Mouse (Mus musculus) limb, embryonic 13.5 days (tissue): ENCODE data around the gene Avil. TPM values are rescaled to one million over a fixed set of nuclear protein-coding genes. Genes with fewer than 3 reads are reported as not detected.
"Not testable (repeated sequence)": the region's sequence is repeated elsewhere in the genome, so short reads cannot be mapped to it uniquely, and the experiment has no call there.

Experiments used
- ATAC-seq: fragments of 200-750 bp; cut with Nextera tagmentation; 2 replicates; pipeline ENCODE4 v1.8.0; 2017; ENCODE audit warnings: low read depth, moderate number of reproducible peaks, moderate TSS enrichment; ENCODE audit not compliant: low FRiP score
- H3K27ac ChIP-seq: fragments of 300-500 bp; sonication (generic); 2 replicates; pipeline ENCODE4 v1.5.1; 2015; ENCODE audit warnings: inconsistent platforms, mild to moderate bottlenecking, moderate library complexity
- H3K27me3 ChIP-seq: fragments of 300-500 bp; sonication (generic); 2 replicates; pipeline ENCODE4 v1.6.1; 2015; ENCODE audit warnings: mild to moderate bottlenecking, inconsistent platforms
- H3K36me3 ChIP-seq: fragments of 300-500 bp; sonication (generic); 2 replicates; pipeline ENCODE4 v1.6.1; 2015; ENCODE audit warnings: inconsistent platforms, mild to moderate bottlenecking, moderate library complexity
- H3K4me1 ChIP-seq: fragments of 300-500 bp; sonication (generic); 2 replicates; pipeline ENCODE4 v1.6.1; 2015; ENCODE audit warnings: inconsistent platforms
- H3K4me2 ChIP-seq: fragments of 300-500 bp; sonication (generic); replicated peaks from 2 replicates; pipeline ENCODE4 v1.6.1; 2015; ENCODE audit warnings: inconsistent platforms, mild to moderate bottlenecking, moderate library complexity
- H3K4me3 ChIP-seq: fragments of 300-500 bp; sonication (generic); 2 replicates; pipeline ENCODE4 v1.5.1; 2015; ENCODE audit warnings: moderate library complexity, mild to moderate bottlenecking, inconsistent platforms
- H3K9ac ChIP-seq: fragments of 300-500 bp; sonication (generic); 2 replicates; pipeline ENCODE4 v1.6.1; 2015; ENCODE audit warnings: mild to moderate bottlenecking, inconsistent platforms
- H3K9me3 ChIP-seq: fragments of 300-500 bp; sonication (generic); 2 replicates; pipeline ENCODE4 v1.6.1; 2016; ENCODE audit warnings: inconsistent platforms
- WGBS: fragments of 180-500 bp; shearing (Covaris S2); methylation state at CpG from one replicate; pipeline ENCODE4 v1.1.7; 2015; 5-methylcytosine and 5-hydroxymethylcytosine counted together
- polyA plus RNA-seq: library from polyadenylated mRNA; unstranded; fragments of >200 nt; fragmentation: Nextera tagmentation; extraction: Ambion mirVana; gene quantifications from 2 replicates; pipeline ENCODE4 v1.2.1, GENCODE M21; 2015

Gene Avil
- polyA plus RNA-seq, 1 experiment from 2014 or later, result 0.56 TPM

DNA sequence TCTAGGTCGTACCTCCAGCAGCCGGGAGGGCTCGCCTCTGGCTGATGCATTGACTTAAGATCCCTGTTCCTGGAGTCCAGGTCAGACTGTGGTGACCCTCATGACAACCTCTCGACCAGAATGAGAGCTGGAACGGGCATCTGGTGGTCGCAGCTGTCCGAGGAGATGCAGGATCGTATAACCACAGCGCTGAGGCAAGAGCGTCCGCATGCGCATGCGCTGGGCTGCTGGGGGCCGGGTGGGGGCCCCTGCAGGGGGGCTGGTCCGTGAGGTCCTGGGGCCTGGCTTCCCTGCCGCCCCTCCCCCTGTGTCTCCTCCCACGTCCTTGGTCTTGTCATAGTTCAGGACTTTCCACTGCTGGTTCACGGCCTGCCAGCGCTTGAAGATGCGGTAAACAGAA is 56.0 kb downstream of the Avil start:
- Histone ChIP-seq H3K9ac (no peak overlapping the region), H3K9me3 (no peaks in the 10 kb centered on the region), H3K36me3 (peaks cover 39% of the 10 kb centered on the region), H3K4me3 (no peak overlapping the region), H3K4me2 (no peak overlapping the region), H3K27me3 (peaks cover 46% of the 10 kb centered on the region), H3K4me1 (peaks cover 18% of the 10 kb centered on the region), H3K27ac (no peak overlapping the region)
- no peak for ATAC-seq
- WGBS, result 80% methylated on average over 20 of the region's 20 CpGs

- 0 out of 2 replicates have a peak overlapping the region, but pooled peaks have one; percentile 85 for H3K9ac ChIP-seq
- 2% methylated on average over 9 of the region's 9 CpGs for WGBS
- no peak for ATAC-seq
- peak overlapping the region; percentile 94 for H3K4me3 ChIP-seq
- H3K27me3 ChIP-seq, result peaks cover 36% of the 10 kb centered on the region
- no peaks in the 10 kb centered on the region for H3K9me3 ChIP-seq
- no peak overlapping the region for H3K27ac ChIP-seq
- H3K4me1 ChIP-seq, result peaks cover 18% of the 10 kb centered on the region
- H3K4me2 ChIP-seq, result peak overlapping the region; percentile 93
- peaks cover 39% of the 10 kb centered on the region for H3K36me3 ChIP-seq
Measured at GRCm38 (mm10) chr10:127058161-127058560, 57.7 kb downstream of the Avil start.

- Histone ChIP-seq H3K9me3 (no peaks in the 10 kb centered on the region), H3K27ac (no peak overlapping the region), H3K9ac (peak overlapping the region; percentile 85), H3K4me2 (peak overlapping the region; percentile 93), H3K4me1 (peaks cover 18% of the 10 kb centered on the region), H3K4me3 (peak overlapping the region; percentile 94), H3K27me3 (peaks cover 34% of the 10 kb centered on the region), H3K36me3 (peaks cover 38% of the 10 kb centered on the region)
- no peak for ATAC-seq
- WGBS, result 11% methylated on average over 8 of the region's 8 CpGs
Measured at GRCm38 (mm10) chr10:127058708-127059107, 58.2 kb downstream of the Avil start.

DNA sequence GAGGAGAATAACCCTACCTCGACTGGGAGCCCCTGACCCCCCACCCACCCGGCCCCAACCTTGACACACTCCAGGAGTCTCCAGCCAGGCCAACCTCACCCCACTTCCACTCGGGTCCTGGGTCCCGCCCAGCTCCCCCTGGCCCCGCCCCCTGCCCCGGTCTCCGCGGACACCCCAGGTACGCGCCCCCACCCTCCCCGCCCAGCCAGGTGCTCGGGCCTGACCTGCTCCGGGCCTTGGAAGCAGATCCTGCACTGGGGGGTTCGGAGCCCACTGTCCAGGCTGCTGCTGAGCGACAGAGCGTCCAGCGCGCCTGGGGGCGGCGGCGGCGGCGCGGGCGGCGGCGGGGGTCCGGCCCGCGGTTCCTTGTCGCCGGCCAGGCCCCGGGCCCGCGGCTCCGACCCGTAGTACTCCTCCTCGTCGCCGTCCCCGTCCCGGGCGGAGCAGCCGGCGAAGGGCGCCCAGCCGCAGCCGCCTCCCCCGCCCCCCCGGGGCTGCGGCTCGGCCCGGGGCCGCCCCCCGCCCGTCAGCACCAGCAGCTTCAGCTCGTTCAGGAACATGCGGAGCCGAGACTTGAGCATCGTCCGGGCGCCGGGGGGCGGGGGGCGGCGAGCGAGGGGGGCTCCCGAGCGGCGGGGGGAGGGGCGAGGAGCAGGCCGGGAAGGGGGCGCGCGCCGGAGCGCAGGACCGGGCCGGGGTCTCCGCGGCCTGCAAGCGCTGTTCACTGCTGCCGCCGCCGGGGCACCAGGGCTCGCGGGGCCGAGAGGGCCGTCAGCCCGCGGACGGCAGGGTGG is 58.9 kb downstream of the Avil start:
- H3K27me3 ChIP-seq, result peaks cover 28% of the 10 kb centered on the region
- H3K36me3 ChIP-seq, result peaks cover 31% of the 10 kb centered on the region
- peaks cover 18% of the 10 kb centered on the region for H3K4me1 ChIP-seq
- no peak for ATAC-seq
- peak overlapping the region; percentile 94 for H3K4me3 ChIP-seq
- H3K9me3 ChIP-seq, result no peaks in the 10 kb centered on the region
- H3K9ac ChIP-seq, result peak overlapping the region; percentile 85
- peak overlapping the region; percentile 93 for H3K4me2 ChIP-seq
- WGBS, result under 1% methylated on average over 43 of the region's 92 CpGs
- peak overlapping the region; percentile 39; the same call in 1 of the 2 replicates for H3K27ac ChIP-seq

DNA sequence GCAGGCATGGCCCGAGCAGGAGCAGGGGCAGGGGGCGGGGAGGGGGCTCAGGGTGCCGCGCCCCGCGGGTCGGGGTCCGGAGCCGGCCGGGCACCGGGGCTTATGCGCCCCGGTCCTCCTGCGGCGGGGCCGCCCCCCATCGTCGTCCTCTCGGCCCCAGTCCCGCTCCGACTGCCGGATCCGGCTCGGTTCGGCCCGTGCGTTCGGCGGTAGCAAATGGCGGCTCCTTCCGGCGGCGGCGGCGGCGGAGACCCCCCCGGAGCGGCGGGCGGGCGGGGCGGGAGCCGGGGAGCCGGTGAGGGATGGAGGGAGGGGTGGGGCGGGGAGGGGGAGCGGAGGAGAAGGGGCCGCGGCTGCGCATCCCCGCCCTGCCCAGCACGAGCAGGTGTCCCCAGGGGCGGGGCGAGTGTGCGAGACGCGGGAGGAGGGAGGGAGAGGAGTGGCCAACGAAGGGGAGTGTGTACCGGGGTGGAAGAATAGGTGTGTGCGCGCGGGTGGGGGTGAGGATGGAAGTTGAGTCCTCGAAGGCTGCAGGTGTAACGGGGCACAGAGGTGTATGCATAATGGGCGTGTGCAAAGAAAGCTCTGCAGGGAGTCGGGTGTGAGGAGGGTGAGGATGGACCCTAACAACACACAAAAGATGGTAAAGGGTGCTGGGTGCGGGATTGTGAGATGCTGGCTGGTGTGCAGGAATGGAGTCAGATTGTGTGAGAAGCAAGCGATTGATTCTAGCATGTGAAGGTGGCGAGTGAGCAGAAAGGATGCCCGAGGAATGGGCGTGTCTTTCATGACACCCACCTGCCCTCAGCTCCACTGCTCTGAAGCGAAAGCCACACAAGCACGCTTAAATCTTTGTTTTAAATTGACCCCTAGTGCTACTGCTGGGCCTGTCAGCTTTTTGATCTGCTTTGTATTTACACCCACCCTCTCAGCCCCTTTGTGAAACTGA is 59.7 kb downstream of the Avil start, which contains the start of gene March9:
Gene March9, minus strand, starts transcription at position 217 of the 949 bp plus-strand sequence.
- peaks cover 28% of the 10 kb centered on the region for H3K27me3 ChIP-seq
- peak within 1 kb of the TSS; percentile 94 for H3K4me3 ChIP-seq
- ATAC-seq, result peak; percentile 5; the same call in 1 of the 2 replicates

DNA sequence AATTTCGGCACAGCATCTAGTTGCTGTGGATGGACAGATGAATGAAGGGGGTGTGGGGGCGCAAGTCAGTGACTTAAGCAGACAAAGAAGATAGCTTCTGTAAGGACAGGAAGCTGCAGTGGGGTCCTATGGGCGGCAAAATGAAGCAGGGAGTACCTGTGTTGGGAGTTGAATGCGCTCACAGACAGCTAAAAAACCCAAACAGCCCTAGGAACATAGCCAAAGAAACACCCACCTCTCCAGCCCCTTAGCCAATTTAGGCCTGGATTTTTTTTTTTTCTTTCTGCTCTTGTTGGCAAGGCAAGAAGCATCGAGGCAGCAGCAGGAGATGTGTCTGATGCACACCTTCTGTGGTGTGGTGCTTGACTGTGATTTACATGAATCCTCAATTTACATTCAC is 60.6 kb downstream of the Avil start:
- peaks cover 29% of the 10 kb centered on the region for H3K4me1 ChIP-seq
- ATAC-seq, result no peak
- 43% methylated on average over 5 of the region's 5 CpGs for WGBS
- no peak overlapping the region; the same call in 1 of the 2 replicates for H3K4me2 ChIP-seq
- no peak overlapping the region for H3K27ac ChIP-seq
- no peak overlapping the region for H3K9ac ChIP-seq
- H3K27me3 ChIP-seq, result peaks cover 28% of the 10 kb centered on the region
- H3K9me3 ChIP-seq, result no peaks in the 10 kb centered on the region
- H3K4me3 ChIP-seq, result no peak overlapping the region
- peaks cover 34% of the 10 kb centered on the region for H3K36me3 ChIP-seq

More for the DNA sequence above, 59.7 kb downstream of the Avil start, which contains the start of gene March9:
- Histone ChIP-seq H3K9ac (peak within 1 kb of the TSS; percentile 85), H3K4me1 (peaks cover 26% of the 10 kb centered on the region), H3K36me3 (peaks cover 34% of the 10 kb centered on the region), H3K4me2 (peak within 1 kb of the TSS; percentile 93), H3K9me3 (no peaks in the 10 kb centered on the region), H3K27ac (peak within 1 kb of the TSS; percentile 39; the same call in 1 of the 2 replicates)
- under 1% methylated on average over 36 of the region's 72 CpGs for WGBS

GRCm38 (mm10) chr10:127061513-127061912 is 61.0 kb downstream of the Avil start:
- Histone ChIP-seq H3K4me1 (peaks cover 29% of the 10 kb centered on the region), H3K27me3 (peaks cover 28% of the 10 kb centered on the region), H3K9me3 (no peaks in the 10 kb centered on the region), H3K4me3 (no peak overlapping the region), H3K9ac (no peak overlapping the region), H3K36me3 (peaks cover 34% of the 10 kb centered on the region), H3K4me2 (no peak overlapping the region), H3K27ac (no peak overlapping the region)
- 68% methylated on average over 2 of the region's 2 CpGs for WGBS
- no peak for ATAC-seq

DNA sequence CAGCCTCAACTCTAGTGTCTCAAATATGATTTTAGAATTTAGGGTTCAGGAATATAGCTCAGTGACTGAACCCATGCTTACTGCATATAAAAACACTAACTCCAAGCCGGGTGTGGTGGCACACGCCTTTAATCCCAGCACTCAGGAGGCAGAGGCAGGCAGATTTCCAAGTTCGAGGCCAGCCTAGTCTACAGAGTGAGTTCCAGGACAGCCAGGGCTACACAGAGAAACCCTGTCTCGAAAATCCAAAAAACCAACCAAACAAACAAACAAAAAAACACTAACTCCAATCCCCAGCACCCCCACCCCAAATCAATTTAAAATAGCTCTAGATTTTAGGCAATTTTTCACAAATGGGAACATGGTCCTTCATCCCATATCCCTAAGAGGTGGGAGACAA is 61.6 kb downstream of the Avil start:
- H3K27me3 ChIP-seq, result peaks cover 28% of the 10 kb centered on the region
- not testable (repeated sequence) for ATAC-seq, H3K4me2 ChIP-seq, H3K4me3 ChIP-seq, H3K27ac ChIP-seq, H3K9ac ChIP-seq, H3K9me3 ChIP-seq
- peaks cover 35% of the 10 kb centered on the region for H3K36me3 ChIP-seq
- peaks cover 29% of the 10 kb centered on the region for H3K4me1 ChIP-seq
- 85% methylated on average over 4 of the region's 4 CpGs for WGBS

DNA sequence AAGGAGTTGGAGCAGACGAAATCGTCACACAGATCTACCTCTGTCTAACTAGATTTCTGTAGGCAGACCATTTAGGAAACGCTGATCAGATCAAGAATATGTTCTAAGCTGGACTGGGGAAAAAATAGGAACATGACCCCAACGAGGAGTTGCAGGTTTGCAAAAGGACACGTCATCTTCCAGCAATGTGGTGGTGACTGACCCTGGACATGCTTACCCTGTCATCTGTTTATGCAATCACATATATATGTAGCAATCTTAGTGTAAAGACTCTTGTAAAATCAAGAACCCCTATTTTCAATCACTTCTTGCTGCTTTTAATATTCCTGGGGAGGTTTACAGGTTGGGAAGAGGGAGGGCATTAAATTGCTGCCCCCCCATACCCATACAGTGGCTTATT is 62.0 kb downstream of the Avil start:
- ATAC-seq, result no peak
- H3K9ac ChIP-seq, result no peak overlapping the region
- no peak overlapping the region for H3K4me3 ChIP-seq
- peaks cover 25% of the 10 kb centered on the region for H3K27me3 ChIP-seq
- no peaks in the 10 kb centered on the region for H3K9me3 ChIP-seq
- 70% methylated on average over 5 of the region's 5 CpGs for WGBS
- H3K4me2 ChIP-seq, result no peak overlapping the region
- H3K4me1 ChIP-seq, result peaks cover 29% of the 10 kb centered on the region
- no peak overlapping the region for H3K27ac ChIP-seq
- peaks cover 35% of the 10 kb centered on the region for H3K36me3 ChIP-seq

- H3K4me2 ChIP-seq, result peak within 1 kb of the TSS; percentile 92
- peak within 1 kb of the TSS; percentile 97 for H3K9ac ChIP-seq
- H3K4me1 ChIP-seq, result peaks cover 27% of the 10 kb centered on the region
- peak within 1 kb of the TSS; percentile 72 for H3K27ac ChIP-seq
- peak within 1 kb of the TSS; percentile 83 for H3K4me3 ChIP-seq
- H3K27me3 ChIP-seq, result peaks cover 22% of the 10 kb centered on the region
- H3K36me3 ChIP-seq, result peaks cover 39% of the 10 kb centered on the region
- H3K9me3 ChIP-seq, result no peaks in the 10 kb centered on the region
- ATAC-seq, result peak; percentile 92
- under 1% methylated on average over 46 of the region's 46 CpGs for WGBS
Measured at GRCm38 (mm10) chr10:127063239-127063872, 62.8 kb downstream of the Avil start, which contains the start of gene Cdk4. Gene Cdk4 (plus strand): TSS chr10:127063534.
